Comparison of ENCODE assay signal across 13 mouse cellular contexts in the genomic region with DNA sequence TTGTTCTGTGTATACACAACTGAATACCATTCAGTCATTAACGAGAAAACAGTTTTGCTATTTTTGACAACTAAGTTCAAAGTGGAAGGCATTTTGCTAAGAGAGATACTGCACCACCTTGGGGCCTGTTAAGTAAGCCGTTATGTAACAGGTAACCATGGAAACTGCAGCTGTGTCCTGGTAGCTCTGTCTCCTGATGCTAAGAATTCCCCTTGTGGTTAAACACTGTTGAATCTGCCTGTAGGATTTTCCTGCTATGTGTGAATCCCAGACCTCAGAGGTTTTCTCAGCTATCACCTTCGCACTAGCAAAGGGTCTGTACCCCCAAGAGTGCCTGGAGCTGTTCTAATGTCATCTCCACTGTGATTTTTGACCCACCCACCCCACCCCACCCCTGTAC. TPM values are rescaled to one million over a fixed set of nuclear protein-coding genes. Genes with fewer than 3 reads are reported as not detected.
DNase-seq lines count a peak whose midpoint lies in the region; ATAC-seq and TF ChIP-seq lines count a peak whose summit lies in the region.
"Had no signal": no experiment of that assay in that cellular context is flagged by ENCODE, and none has a peak within 500 bp of the region (broad histone marks: within the 10 kb centered on the region; RNA-seq: fewer than 3 reads in every experiment).

No protein-coding gene starts in this region.

- TF ChIP-seq CTCF in cortical plate, adult 2 months (IDR thresholded peaks at IDR 0.05; ENCODE audit: extremely low read depth, insufficient read depth, low read length), result 0 out of 2 replicates have a peak, but pooled peaks have one; percentile 8
- TF ChIP-seq CTCF in olfactory bulb, adult 2 months (IDR thresholded peaks at IDR 0.05; ENCODE audit: insufficient read depth, low read depth, low read length), result no peak

- peak; percentile 72 for ATAC-seq in frontal cortex, adult (ENCODE audit: low TSS enrichment)
- ATAC-seq: intestine, embryonic 16.5 days had no signal

- no peak for TF ChIP-seq POLR2A in cortical plate, adult 2 months (IDR thresholded peaks at IDR 0.05; ENCODE audit: extremely low read depth, insufficient read depth, low read length)
- no peak for TF ChIP-seq POLR2A in olfactory bulb, adult 2 months (IDR thresholded peaks at IDR 0.05; ENCODE audit: insufficient read depth, low read depth, low read length)

- H3K4me1 ChIP-seq in cortical plate, adult 2 months (ENCODE audit: control insufficient read depth, insufficient read depth, low read length), result peaks cover 7% of the 10 kb centered on the region
- H3K4me1 ChIP-seq in olfactory bulb, adult 2 months (ENCODE audit: control insufficient read depth, insufficient read depth, low read length), result peaks cover 5% of the 10 kb centered on the region; the same call in 1 of the 2 replicates
- H3K4me1 ChIP-seq: stomach, embryonic 15.5 days had no signal

- DNase-seq in frontal cortex, postnatal 10 days (ENCODE audit: low spot score in 2 of 2), result no peak
- peak; percentile 84 for DNase-seq in left cerebral cortex, adult 11 months (ENCODE audit: low spot score)
- DNase-seq in left cerebral cortex, postnatal 4 days, result no peak
- DNase-seq in gastrocnemius, postnatal 25 days, result no peak
- no peak for DNase-seq in kidney, adult 11 months
- DNase-seq: cerebellum, postnatal 36 days; lung, adult 2 months had no signal

- no peak overlapping the region for H3K4me3 ChIP-seq in cortical plate, adult 2 months (ENCODE audit: insufficient read depth, low read length)
- H3K4me3 ChIP-seq in olfactory bulb, adult 2 months (ENCODE audit: insufficient read depth, low read depth, low read length), result no peak overlapping the region
- H3K4me3 ChIP-seq: limb, embryonic 10.5 days; stomach, embryonic 15.5 days had no signal

- intact Hi-C loops in left cerebral cortex, postnatal 4 days (cut with DNase I), result no loop called here

- peak overlapping the region; percentile 87 for H3K27ac ChIP-seq in cortical plate, adult 2 months (ENCODE audit: insufficient read depth, low read length)
- peak overlapping the region; percentile 18 for H3K27ac ChIP-seq in olfactory bulb, adult 2 months (ENCODE audit: insufficient read depth, low read depth, low read length)
- H3K27ac ChIP-seq: limb, embryonic 10.5 days; stomach, embryonic 15.5 days had no signal

- WGBS in olfactory bulb, adult 2 months, result 32% methylated on average over 3 of the region's 3 CpGs

RNA-seq across cellular contexts. Expression of gene Bbs10, which starts 19.5 kb away (rescaled TPM):
- total RNA-seq in left cerebral cortex, postnatal 4 days (2021), result 1 to 10 TPM; 4.2 to 4.3 TPM
- polyA plus RNA-seq in cortical plate, adult 2 months (2012; rRNA removed), result 4.7 and 5.0 TPM in 2 replicates
- not detected in 2 replicates for polyA plus RNA-seq in olfactory bulb, adult 2 months (2012; ENCODE audit: insufficient read depth, insufficient read length, low replicate concordance, missing spikeins)
- 1 to 10 TPM; 1.6 to 1.7 TPM for total RNA-seq in gastrocnemius, postnatal 25 days (2021)
